Mouse (Mus musculus) myocyte (in vitro differentiated cells): ENCODE data around the gene Zfp592. TPM values are rescaled to one million over a fixed set of nuclear protein-coding genes. Genes with fewer than 3 reads are reported as not detected.

ENCODE experiments used
- H3K27me3 ChIP-seq: one replicate; pipeline ENCODE4 v1.6.1; 2011; ENCODE audit not compliant: control insufficient read depth, insufficient read depth, insufficient read length
- H3K36me3 ChIP-seq: one replicate; pipeline ENCODE4 v1.6.1; 2011; ENCODE audit not compliant: control insufficient read depth, insufficient read depth
- H3K4me2 ChIP-seq: one replicate; pipeline ENCODE4 v1.6.1; 2011; ENCODE audit warnings: low read depth, control low read depth
- H3K4me3 ChIP-seq: one replicate; pipeline ENCODE4 v1.5.1; 2011; ENCODE audit warnings: mild to moderate bottlenecking, control low read depth, moderate library complexity
- H3K79me2 ChIP-seq: one replicate; pipeline ENCODE4 v1.6.1; 2011; ENCODE audit not compliant: control insufficient read depth, insufficient read depth
- H3ac ChIP-seq: one replicate; pipeline ENCODE4 v1.6.1; 2011; ENCODE audit not compliant: control insufficient read depth, insufficient read length
- CEBPB ChIP-seq: IDR thresholded peaks from 2 replicates; pipeline ENCODE4 v1.6.1; 2011; ENCODE audit warnings: mild to moderate bottlenecking, moderate library complexity; ENCODE audit not compliant: poor library complexity, insufficient read depth, severe bottlenecking
- E2F4 ChIP-seq: IDR thresholded peaks from one replicate; pipeline ENCODE4 v1.6.1; 2011; ENCODE audit warnings: mild to moderate bottlenecking, control low read depth, moderate library complexity; ENCODE audit not compliant: insufficient read depth
- MAX ChIP-seq: IDR thresholded peaks from one replicate; pipeline ENCODE4 v1.6.1; 2011; ENCODE audit warnings: low read depth, mild to moderate bottlenecking, control low read depth
- MYOD1 ChIP-seq, 3 experiments: IDR thresholded peaks; one replicate each; pipeline ENCODE4 v1.6.1; 2011; ENCODE audit warnings: control low read depth in 2 of 3, low read depth in 2 of 3, mild to moderate bottlenecking in 2 of 3, moderate library complexity in 1 of 3; ENCODE audit not compliant: insufficient read length in 2 of 3, control insufficient read depth in 1 of 3
- MYOG ChIP-seq, 3 experiments: IDR thresholded peaks; one replicate each; pipeline ENCODE4 v1.6.1; 2011; ENCODE audit warnings: control low read depth in 2 of 3, low read depth in 2 of 3, mild to moderate bottlenecking in 2 of 3; ENCODE audit not compliant: insufficient read length in 2 of 3, control insufficient read depth in 1 of 3, insufficient read depth in 1 of 3
- POLR2A ChIP-seq: IDR thresholded peaks from one replicate; pipeline ENCODE4 v1.6.1; 2011; ENCODE audit warnings: low read depth, mild to moderate bottlenecking, control low read depth, moderate library complexity; ENCODE audit not compliant: insufficient read length
- POLR2AphosphoS2 ChIP-seq: IDR thresholded peaks from one replicate; pipeline ENCODE4 v1.6.1; 2011; ENCODE audit warnings: low read depth, control low read depth; ENCODE audit not compliant: insufficient read length
- REST ChIP-seq: IDR thresholded peaks from one replicate; pipeline ENCODE4 v1.6.1; 2011; ENCODE audit warnings: mild to moderate bottlenecking, control low read depth, moderate library complexity; ENCODE audit not compliant: insufficient read depth, insufficient read length
- SRF ChIP-seq: IDR thresholded peaks from one replicate; pipeline ENCODE4 v1.6.1; 2011; ENCODE audit warnings: low read depth; ENCODE audit not compliant: control insufficient read depth, insufficient read length
- TCF12 ChIP-seq: IDR thresholded peaks from one replicate; pipeline ENCODE4 v1.6.1; 2011; ENCODE audit warnings: mild to moderate bottlenecking, control low read depth; ENCODE audit not compliant: poor library complexity, insufficient read depth, severe bottlenecking
- TCF3 ChIP-seq: IDR thresholded peaks from one replicate; pipeline ENCODE4 v1.6.1; 2011; ENCODE audit warnings: low read depth, control low read depth; ENCODE audit not compliant: insufficient read length
- USF1 ChIP-seq: IDR thresholded peaks from one replicate; pipeline ENCODE4 v1.6.1; 2011; ENCODE audit warnings: low read depth, mild to moderate bottlenecking, control low read depth, moderate library complexity
- polyA plus RNA-seq: library from polyadenylated mRNA; unstranded; fragments of >200 nt; fragmentation: generic; extraction: Trizol; gene quantifications from one replicate; pipeline ENCODE4 v1.2.1, GENCODE M21; 2012; ENCODE audit warnings: missing spikeins

The Zfp592 gene
- polyA plus RNA-seq, 1 experiment: 11.9 TPM

DNA sequence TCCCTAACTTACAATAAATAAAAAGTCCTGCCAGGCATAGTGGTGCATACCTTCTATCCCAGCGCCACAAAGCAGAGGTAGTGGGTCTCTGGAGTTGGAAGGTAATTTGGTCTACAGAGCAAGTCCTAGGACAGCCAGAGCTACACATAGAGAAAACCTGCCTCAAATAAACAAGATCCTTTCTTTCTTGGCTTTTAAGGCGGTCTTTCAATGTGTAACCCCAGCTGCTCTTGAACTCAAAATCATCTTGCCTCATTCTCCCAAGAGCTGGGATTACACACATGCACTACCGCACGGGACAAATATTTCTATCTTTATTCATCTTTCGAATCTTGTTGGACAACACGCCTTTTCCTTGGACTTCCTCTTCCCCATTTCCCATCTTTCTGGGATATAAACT, 1.4 kb upstream of the Zfp592 start:
- H3K27me3 ChIP-seq: no peaks in the 10 kb centered on the region
- TF ChIP-seq POLR2A (no peak), POLR2AphosphoS2 (no peak), SRF (no peak), MAX (no peak), MYOD1 (IDR thresholded peaks at IDR 0.05; ENCODE audit: control insufficient read depth in 1 of 3, insufficient read length in 2 of 3, low read depth in 2 of 3) (no peak), TCF12 (no peak), MYOG (IDR thresholded peaks at IDR 0.05; ENCODE audit: control insufficient read depth in 1 of 3, insufficient read depth in 1 of 3, insufficient read length in 2 of 3, low read depth in 2 of 3) (no peak), TCF3 (no peak), USF1 (no peak), REST (no peak), CEBPB (no peak), E2F4 (no peak)
- H3K79me2 ChIP-seq: peaks cover 46% of the 10 kb centered on the region
- H3K36me3 ChIP-seq: no peaks in the 10 kb centered on the region
- H3K4me3 ChIP-seq: peak overlapping the region; percentile 81
- H3K4me2 ChIP-seq: peak overlapping the region; percentile 95
- H3ac ChIP-seq: peak overlapping the region; percentile 72

DNA sequence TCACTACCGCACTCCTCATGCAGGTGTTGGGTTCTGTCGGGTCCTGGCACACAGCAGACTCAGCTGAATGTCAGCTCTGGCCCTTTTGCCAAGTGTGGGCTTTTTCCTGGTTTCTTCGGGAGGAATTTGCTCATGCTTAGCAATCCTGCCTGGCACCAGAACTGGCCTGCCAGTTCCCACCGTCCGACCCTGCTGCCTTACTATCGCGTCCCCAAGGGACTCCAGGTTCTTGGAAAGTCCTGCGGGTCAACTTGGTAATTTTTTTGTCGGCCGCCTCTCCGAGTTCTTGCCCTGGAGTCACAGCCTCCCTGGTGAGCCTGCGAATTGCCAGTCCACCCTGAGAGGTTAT, 876 bp upstream of the Zfp592 start:
- Histone ChIP-seq H3K4me3 (peak overlapping the region; percentile 81), H3K79me2 (peaks cover 52% of the 10 kb centered on the region), H3ac (peak overlapping the region; percentile 72), H3K4me2 (peak overlapping the region; percentile 95), H3K36me3 (no peaks in the 10 kb centered on the region), H3K27me3 (no peaks in the 10 kb centered on the region)
- TF ChIP-seq POLR2A (no peak), E2F4 (no peak), POLR2AphosphoS2 (no peak), MYOD1 (IDR thresholded peaks at IDR 0.05; ENCODE audit: control insufficient read depth in 1 of 3, insufficient read length in 2 of 3, low read depth in 2 of 3) (no peak), MYOG (IDR thresholded peaks at IDR 0.05; ENCODE audit: control insufficient read depth in 1 of 3, insufficient read depth in 1 of 3, insufficient read length in 2 of 3, low read depth in 2 of 3) (no peak), TCF3 (no peak), USF1 (no peak), TCF12 (no peak), REST (no peak), SRF (no peak)

DNA sequence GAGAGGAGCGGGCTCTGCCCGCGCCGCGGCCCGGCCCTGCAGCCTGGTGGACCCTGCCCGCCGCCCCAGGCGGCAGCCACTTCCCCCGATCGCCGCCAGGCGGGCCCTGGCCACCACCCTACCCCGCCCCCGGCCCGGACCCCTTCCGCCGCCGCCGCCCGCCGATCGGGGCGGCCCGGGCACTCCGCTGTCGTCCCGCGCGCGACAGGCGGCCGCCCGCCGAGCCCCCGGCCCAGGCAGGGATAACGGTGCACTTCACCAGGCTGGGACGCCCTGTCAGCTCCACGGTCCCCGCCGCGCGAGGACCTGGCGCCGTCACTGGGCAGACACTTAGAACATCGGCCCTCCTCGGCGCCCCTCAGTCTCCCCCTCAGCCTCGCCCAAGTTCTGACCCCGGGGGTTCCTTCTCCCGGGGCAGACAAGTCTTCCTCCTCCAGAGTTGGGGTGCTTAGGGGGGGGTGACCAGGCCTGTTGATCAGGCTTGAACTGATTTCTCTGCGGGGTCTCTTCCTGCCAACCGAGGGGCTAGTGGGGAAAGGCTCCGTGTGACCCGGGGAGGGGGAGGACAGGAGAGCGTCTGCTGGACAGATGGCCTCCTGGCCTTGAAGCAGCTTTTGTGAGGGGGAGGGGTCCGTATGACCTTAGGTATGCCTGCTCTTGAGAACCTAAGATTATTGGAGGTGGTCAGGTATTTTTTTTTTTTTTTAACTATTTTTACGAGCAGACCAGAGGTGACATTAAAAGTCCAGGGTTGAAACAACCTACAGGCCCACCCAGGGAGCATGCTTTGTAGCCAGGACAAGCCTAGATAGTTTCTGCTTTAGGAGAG, 567 bp downstream of the Zfp592 start:
- peak overlapping the region; percentile 81 for H3K4me3 ChIP-seq
- H3K36me3 ChIP-seq: no peaks in the 10 kb centered on the region
- no peak for TF ChIP-seq MYOG (IDR thresholded peaks at IDR 0.05; ENCODE audit: control insufficient read depth in 1 of 3, insufficient read depth in 1 of 3, insufficient read length in 2 of 3, low read depth in 2 of 3)
- TF ChIP-seq TCF3: no peak
- peak; percentile 2 for TF ChIP-seq POLR2A
- no peak for TF ChIP-seq E2F4
- no peak for TF ChIP-seq MAX
- TF ChIP-seq POLR2AphosphoS2: no peak
- H3K4me2 ChIP-seq: peak overlapping the region; percentile 90
- peaks cover 64% of the 10 kb centered on the region for H3K79me2 ChIP-seq
- no peaks in the 10 kb centered on the region for H3K27me3 ChIP-seq
- H3ac ChIP-seq: peak overlapping the region; percentile 72

DNA sequence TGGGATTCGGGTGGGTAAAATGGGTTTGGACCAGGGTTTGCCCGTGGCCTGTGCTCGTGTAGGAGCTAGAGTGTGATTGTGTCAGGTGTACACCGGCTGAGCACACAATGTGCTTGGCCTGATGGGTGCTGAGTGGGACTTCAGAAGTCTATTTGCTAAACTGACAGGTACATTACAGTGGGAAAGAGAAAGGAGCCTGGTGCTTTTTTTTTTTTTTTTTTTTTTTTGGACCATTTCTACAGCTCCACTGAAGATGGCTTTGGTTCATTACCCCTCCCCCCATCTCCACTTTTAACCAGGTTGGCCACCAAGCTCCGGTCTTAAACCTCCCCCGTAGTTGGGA, 1.2 kb downstream of the Zfp592 start:
- Histone ChIP-seq H3K36me3 (no peaks in the 10 kb centered on the region), H3K79me2 (peaks cover 70% of the 10 kb centered on the region), H3K27me3 (no peaks in the 10 kb centered on the region), H3ac (peak overlapping the region; percentile 72), H3K4me3 (peak overlapping the region; percentile 81), H3K4me2 (peak overlapping the region; percentile 90)
- no peak for TF ChIP-seq TCF12
- TF ChIP-seq REST: no peak
- TF ChIP-seq E2F4: no peak
- TF ChIP-seq USF1: no peak
- TF ChIP-seq CEBPB: no peak
- no peak for TF ChIP-seq SRF
- TF ChIP-seq POLR2A: no peak
- no peak for TF ChIP-seq MYOG (IDR thresholded peaks at IDR 0.05; ENCODE audit: control insufficient read depth in 1 of 3, insufficient read depth in 1 of 3, insufficient read length in 2 of 3, low read depth in 2 of 3)
- TF ChIP-seq MYOD1 (IDR thresholded peaks at IDR 0.05; ENCODE audit: control insufficient read depth in 1 of 3, insufficient read length in 2 of 3, low read depth in 2 of 3): no peak
- TF ChIP-seq POLR2AphosphoS2: no peak
- no peak for TF ChIP-seq TCF3
- no peak for TF ChIP-seq MAX
